Mouse (Mus musculus) left cerebral cortex, postnatal 25 days (tissue): ENCODE measurements around the gene Gm10277. TPM values are rescaled to one million over a fixed set of nuclear protein-coding genes. Genes with fewer than 3 reads are reported as not detected.
A peak's percentile ranks its signal among the peaks of the same experiment; 100 is the strongest.
"Not testable (repeated sequence)": the region's sequence is repeated elsewhere in the genome, so short reads cannot be mapped to it uniquely, and the experiment has no call there.

Source experiments
- DNase-seq, 2 experiments: peaks; one replicate each; pipeline ENCODE4 v3.0.0; 2022; ENCODE audit warnings: low spot score in 2 of 2, mixed read lengths in 1 of 2
- intact Hi-C: fragments of 180-260 bp; cut with DNase I; formaldehyde crosslinking; loops from one replicate; pipeline ENCODE4 v1.15.1; 2025
- total RNA-seq, 2 experiments: library from RNA; stranded (reverse); gene quantifications; 2 replicates each; pipeline ENCODE4 v1.2.3; 2021

Gm10277 gene
- total RNA-seq, 2 experiments from 2014 or later, result not detected

GRCm38 (mm10) chr11:77779240-77779639 lies 8.3 kb downstream of the Gm10277 start:
- intact Hi-C loops, result no loop called here
- DNase-seq, result no peak

- intact Hi-C loops, result no loop called here
- DNase-seq, result no peak
Observed at GRCm38 (mm10) chr11:77777937-77778336, 9.6 kb downstream of the Gm10277 start.

GRCm38 (mm10) chr11:77777436-77777835 lies 10.1 kb downstream of the Gm10277 start:
- intact Hi-C loops, result no loop called here
- no peak for DNase-seq

- DNase-seq, result no peak
- intact Hi-C loops, result no loop called here
Observed at GRCm38 (mm10) chr11:77775701-77776400, 11.7 kb downstream of the Gm10277 start.

DNA sequence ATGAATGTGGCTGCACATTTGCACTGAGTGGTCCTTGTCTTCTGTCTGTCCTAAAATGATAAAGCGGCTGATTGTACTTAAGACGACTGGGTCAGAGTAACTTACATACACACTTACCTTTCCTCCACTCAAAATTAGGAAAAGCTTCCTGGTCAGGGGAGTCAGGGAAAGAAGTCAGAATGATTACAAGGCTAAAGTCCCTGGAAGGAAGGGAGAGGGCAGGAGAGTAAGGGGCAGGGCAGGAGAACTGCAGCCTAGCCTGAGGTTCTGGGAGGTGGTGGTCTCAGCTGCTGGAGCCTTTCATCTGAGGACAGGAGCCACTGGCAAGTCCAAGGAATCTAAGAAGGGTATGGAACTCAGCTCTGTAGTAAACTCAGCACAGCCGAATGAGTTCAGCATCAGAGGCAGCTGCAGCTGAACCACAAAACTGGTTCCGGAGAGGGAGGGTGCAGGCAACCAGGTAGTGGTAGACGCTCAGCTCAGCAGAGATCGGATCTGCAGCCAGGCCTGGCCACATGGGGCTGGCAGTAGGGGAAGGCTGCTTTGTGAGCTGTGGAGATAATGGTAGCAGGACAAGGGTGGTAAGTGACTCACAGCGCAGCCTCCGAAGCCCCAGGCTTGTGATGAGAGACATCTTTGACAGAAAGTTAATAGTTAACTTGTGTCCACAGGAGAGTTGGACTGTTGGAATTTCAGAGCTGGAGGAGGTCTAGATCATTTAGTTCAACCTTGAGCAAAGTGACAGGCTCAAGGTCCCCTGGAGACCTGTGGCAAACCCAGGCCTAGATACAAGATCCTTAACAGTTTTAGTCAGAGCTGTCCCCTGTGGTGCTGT lies 15.5 kb downstream of the Gm10277 start:
- intact Hi-C loops, result no loop called here

GRCm38 (mm10) chr11:77770346-77770745 lies 17.2 kb downstream of the Gm10277 start:
- DNase-seq, result no peak
- intact Hi-C loops, result no loop called here

More for the DNA sequence above, 15.5 kb downstream of the Gm10277 start:
- no peak for DNase-seq

- intact Hi-C loops, result no loop called here
Observed at GRCm38 (mm10) chr11:77769496-77769895, 18.1 kb downstream of the Gm10277 start.

GRCm38 (mm10) chr11:77766351-77767001 lies 21.1 kb downstream of the Gm10277 start:
- intact Hi-C loops, result no loop called here
- DNase-seq, result peak; percentile 59 to 72

More at GRCm38 (mm10) chr11:77769496-77769895, 18.1 kb downstream of the Gm10277 start:
- no peak for DNase-seq

DNA sequence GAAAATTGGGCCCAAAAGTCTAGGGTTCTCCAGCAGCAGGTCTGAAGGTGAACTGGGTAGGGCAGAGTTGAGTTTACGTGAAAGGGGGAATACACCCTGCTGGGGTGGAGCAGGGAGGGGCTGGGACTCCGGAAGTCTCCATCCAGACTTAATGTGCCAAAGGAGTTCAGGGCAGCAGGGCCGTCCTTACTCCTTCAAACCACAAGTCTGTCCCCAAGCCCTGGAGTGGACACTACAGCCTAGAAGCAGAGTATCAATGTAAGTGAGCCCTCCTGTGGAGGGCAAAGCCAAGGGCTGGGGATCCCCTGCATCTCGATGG lies 22.1 kb downstream of the Gm10277 start:
- intact Hi-C loops, result loop anchor here (2.0 kb wide), 1 partner anchor 19 kb away; no protein-coding TSS in a partner anchor
- DNase-seq, result peak; percentile 4 to 7

DNA sequence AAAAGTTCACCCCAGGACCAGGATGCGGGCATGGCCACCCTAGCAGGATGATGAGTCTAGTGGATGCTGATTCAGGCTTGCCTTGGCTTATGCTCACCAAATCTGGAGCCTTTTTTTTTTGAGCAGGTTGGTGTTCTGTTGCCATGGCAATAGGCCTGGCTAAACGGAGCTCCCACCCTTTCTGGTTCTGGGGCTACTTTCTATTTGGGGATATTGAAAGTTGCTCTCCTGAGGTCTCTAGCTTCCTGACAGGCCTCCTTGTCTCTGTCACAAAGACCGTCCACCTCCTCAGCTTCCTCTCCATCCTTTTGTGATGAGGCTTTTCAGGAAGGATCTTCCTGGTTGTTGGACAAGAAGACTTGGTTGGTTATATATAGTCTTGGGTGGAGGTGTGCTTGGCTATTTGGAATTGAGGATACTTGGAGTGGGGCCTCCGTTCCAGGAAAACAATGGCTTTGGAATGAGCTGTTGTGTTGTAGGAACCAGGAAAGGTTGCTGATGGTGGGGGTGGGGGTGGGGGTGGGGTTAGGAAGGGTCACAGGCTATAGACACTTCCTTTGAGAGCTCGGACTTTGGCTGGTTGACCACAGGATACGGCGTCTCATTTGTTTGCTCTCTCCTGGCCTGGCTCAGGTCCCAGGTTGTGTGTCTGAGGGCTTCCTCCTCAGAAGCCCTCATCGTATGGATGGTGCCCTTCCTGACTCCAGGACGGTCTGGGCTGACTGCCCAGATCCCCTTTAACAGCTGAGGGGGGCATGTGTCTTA lies 22.7 kb downstream of the Gm10277 start:
- intact Hi-C loops, result loop anchor here (2.0 kb wide), 1 partner anchor 20 kb away; no protein-coding TSS in a partner anchor
- DNase-seq, result peak; percentile 60 to 85

GRCm38 (mm10) chr11:77763673-77764340 lies 23.7 kb downstream of the Gm10277 start:
- intact Hi-C loops, result loop anchor here (1.0 to 2.0 kb wide), 2 partner anchors 21 to 29 kb away; no protein-coding TSS in a partner anchor
- DNase-seq, result peak; percentile 36 to 53

GRCm38 (mm10) chr11:77762783-77763672 lies 24.5 kb downstream of the Gm10277 start, which contains the start of gene Myo18a:
Myo18a (plus strand) TSS chr11:77763246.
- DNase-seq, result peak; percentile 74 to 86
- intact Hi-C loops, result loop anchor here (1.0 kb wide), 1 partner anchor 30 kb away; no protein-coding TSS in a partner anchor

DNA sequence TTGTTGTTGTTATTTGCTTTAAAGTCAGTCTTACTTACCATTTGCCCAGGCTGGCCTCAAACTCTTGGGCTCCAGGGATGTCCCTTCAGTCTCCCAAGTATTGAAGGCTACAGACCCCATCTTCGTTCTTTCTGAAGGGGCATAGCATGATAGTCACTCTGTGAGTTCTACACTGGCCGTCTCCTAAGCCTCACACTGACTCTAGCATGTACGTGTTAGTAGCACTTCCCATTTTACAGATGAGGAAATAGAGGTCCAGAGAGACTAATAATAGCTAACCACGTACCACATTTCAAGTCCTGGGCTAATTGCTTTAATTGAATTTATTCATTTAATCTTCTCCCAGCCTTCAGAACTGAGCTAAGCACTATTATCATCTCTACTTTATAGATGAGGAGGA lies 27.5 kb downstream of the Gm10277 start:
- intact Hi-C loops, result no loop called here

GRCm38 (mm10) chr11:77753469-77753868 lies 34.1 kb downstream of the Gm10277 start:
- DNase-seq, result no peak
- intact Hi-C loops, result no loop called here

More for the DNA sequence above, 27.5 kb downstream of the Gm10277 start:
- no peak for DNase-seq

DNA sequence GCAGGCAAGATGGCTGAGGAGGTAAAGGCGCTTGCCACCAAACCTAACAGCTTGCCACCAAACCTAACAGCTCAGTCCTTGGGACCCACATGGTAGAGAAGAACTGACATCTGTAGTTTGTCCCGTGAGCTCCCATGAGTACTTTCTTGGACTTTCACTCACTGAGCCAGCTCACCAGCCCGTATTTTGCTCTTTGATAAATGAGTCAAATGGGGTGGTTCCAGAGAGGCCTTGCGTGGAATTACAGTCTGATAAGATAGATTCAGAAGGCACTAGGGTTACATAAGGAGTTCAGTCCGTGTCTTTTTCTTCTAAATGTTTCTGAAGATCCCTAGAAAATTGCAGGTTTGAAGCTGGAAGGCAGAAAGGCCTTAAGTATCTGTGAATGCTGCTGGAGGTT lies 35.0 kb downstream of the Gm10277 start:
- intact Hi-C loops, result no loop called here
- DNase-seq, result no peak

- no peak for DNase-seq
- intact Hi-C loops, result no loop called here
Observed at GRCm38 (mm10) chr11:77748996-77749395, 38.6 kb downstream of the Gm10277 start.

DNA sequence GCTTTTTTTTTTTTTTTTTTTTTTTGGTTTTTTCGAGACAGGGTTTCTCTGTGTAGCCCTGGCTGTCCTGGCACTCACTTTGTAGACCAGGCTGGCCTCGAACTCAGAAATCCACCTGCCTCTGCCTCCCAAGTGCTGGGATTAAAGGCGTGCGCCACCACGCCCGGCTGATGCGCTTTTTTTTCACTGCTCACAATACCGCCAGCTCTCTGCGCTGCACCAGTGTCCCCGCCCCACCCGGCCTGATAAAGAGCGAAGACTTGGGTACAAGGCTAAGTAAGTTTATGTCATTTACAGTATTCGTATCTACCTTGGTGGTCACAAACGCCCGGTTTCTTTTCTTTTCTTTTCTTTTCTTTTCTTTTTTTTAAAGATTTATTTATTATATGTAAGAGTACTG lies 40.4 kb downstream of the Gm10277 start:
- intact Hi-C loops, DNase-seq: not testable (repeated sequence)

DNA sequence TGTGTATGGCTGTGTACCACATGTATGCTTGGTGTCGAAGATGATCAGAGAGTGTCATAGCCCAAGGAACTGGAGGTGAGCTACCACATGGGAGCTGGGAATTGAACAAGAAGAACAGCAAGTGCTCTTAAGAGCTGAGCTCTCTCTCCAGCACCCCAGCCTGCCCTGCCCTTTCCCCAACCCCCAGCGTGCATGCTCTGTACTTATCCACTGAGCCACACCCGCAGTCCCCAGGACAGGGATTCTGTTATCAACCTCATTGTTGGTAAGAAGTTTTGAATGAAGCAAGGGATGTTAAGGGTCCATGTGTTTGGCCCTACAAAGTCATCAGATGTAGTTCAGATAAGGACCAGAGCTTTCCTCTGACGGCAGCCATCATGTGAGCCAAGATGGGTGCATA lies 40.9 kb downstream of the Gm10277 start:
- intact Hi-C loops, result no loop called here
- DNase-seq, result no peak
